Mouse (Mus musculus) small intestine, adult 10 weeks (tissue): ENCODE results near the gene Efcab2. TPM values are rescaled to one million over a fixed set of nuclear protein-coding genes. Genes with fewer than 3 reads are reported as not detected.

Source experiments
- polyA plus RNA-seq: library from polyadenylated mRNA; stranded (reverse); fragments of 350-450 nt; fragmentation: Illumina TruSeq; extraction: RNeasy Lipid Tissue Mini Kit (QIAGEN cat#74804); gene quantifications from one replicate; pipeline ENCODE4 v1.2.3, GENCODE M21; 2014; ENCODE audit warnings: low replicate concordance

Gene Efcab2
- polyA plus RNA-seq, result 6.6 TPM

GRCm38 (mm10) chr1:178405951-178406711, at the start of gene Efcab2:
Gene Efcab2 (plus strand): TSS chr1:178406085.

DNA sequence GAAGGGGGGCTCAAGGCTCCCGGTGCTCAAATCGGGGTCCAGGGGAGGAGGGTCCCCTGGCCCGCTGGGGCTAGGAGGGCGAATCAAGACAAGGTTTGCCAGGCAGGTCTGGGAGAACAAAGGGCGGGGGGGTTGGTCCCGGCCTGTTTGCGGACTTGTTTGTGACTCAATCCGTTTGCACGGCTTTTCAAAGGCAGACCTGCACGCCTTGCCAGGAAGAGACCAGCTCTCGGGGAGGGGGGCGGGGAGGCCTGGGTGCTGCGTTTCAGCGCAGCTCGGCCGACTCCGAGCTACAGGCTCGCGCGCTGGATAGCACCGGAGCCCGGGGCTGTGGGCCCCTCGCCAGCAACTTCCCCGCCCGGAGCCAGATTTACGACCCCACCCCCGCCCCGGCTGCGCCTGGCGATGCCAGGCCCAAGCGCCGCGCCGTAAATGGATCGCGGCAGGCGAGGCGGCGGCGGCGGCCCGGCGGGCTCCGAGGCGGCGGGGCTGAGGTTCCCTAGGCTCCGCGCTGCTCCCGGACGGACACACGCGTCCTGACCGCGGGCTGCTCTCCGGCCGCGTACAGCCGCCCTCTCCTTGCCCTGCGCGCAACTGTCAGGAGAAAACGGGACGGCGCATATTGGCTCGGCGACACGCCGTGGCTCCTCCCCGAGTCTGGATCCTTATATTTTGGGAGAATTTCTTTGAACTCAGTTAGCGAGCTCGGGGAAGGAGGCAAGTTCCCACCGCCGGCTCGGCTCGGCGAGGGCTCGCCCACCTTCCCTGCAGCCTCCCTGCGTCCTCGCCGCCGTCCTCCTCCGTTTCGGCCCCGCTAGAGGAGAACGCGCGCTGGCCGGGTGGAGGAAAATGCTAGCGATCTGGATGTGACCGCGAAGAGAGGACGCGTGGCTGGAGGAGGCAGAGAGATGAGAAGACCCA, 122.8 kb downstream of the Efcab2 start, which contains the start of gene Kif26b:
Kif26b (plus strand) TSS at position 695 of the 921 bp plus-strand sequence.

Other genes starting within 250 kb of the Efcab2 start
- 52.6 TPM for gene Desi2, start 218.7 kb upstream of the Efcab2 start, polyA plus RNA-seq
- gene Cox20, start 87.0 kb upstream of the Efcab2 start, polyA plus RNA-seq, result 762 TPM
- 764 TPM for gene Hnrnpu, start 68.3 kb upstream of the Efcab2 start, polyA plus RNA-seq
- 0.11 TPM for gene Kif26b, start 123.0 kb downstream of the Efcab2 start, polyA plus RNA-seq